Mouse (Mus musculus) erythroid progenitor cell, adult 5-6 weeks (primary cell): ENCODE results near the gene Zdhhc18. TPM values are rescaled to one million over a fixed set of nuclear protein-coding genes. Genes with fewer than 3 reads are reported as not detected.

Experiments
- ATAC-seq: replicated peaks from 2 replicates; pipeline ENCODE4 v1.8.0; 2016; ENCODE audit warnings: moderate number of reproducible peaks, mild to moderate bottlenecking, moderate TSS enrichment, inconsistent platforms; ENCODE audit not compliant: poor library complexity, low FRiP score, severe bottlenecking
- total RNA-seq, 2 experiments: library from RNA; stranded (forward) in 1 of 2; stranded (reverse) in 1 of 2; fragments of 150-400 nt in 1 of 2; fragments of 186-747, 209-891 nt in 1 of 2; gene quantifications; 2 replicates each; pipeline versions ENCODE4 v1.2.3 to v1.2.4; 2015 to 2017; ENCODE audit warnings: low replicate concordance in 2 of 2

The Zdhhc18 gene
- 8.3 and 19.3 TPM in 2 replicates for total RNA-seq (2015; ENCODE audit: low replicate concordance)
- total RNA-seq (2017; ENCODE audit: low replicate concordance): 3.9 and 11.2 TPM in 2 replicates

GRCm38 (mm10) chr4:133649989-133650699 is at the start of gene Zdhhc18:
TSS of gene Zdhhc18 (minus strand) at chr4:133650154.
- ATAC-seq: peak; percentile 96

GRCm38 (mm10) chr4:133695363-133695762 is 45.4 kb upstream of the Zdhhc18 start:
- ATAC-seq: no peak

GRCm38 (mm10) chr4:133690252-133690651 is 40.3 kb upstream of the Zdhhc18 start:
- ATAC-seq: no peak

GRCm38 (mm10) chr4:133688417-133689067 is 38.6 kb upstream of the Zdhhc18 start:
- ATAC-seq: no peak

GRCm38 (mm10) chr4:133687126-133687525 is 37.2 kb upstream of the Zdhhc18 start:
- no peak for ATAC-seq

- no peak for ATAC-seq
Observed at GRCm38 (mm10) chr4:133686512-133686911, 36.6 kb upstream of the Zdhhc18 start.

- no peak for ATAC-seq
Observed at GRCm38 (mm10) chr4:133680206-133680786, 30.3 kb upstream of the Zdhhc18 start.

- no peak for ATAC-seq
Observed at GRCm38 (mm10) chr4:133679629-133680028, 29.7 kb upstream of the Zdhhc18 start.

GRCm38 (mm10) chr4:133677266-133677665 is 27.3 kb upstream of the Zdhhc18 start:
- ATAC-seq: no peak

- ATAC-seq: no peak
Observed at GRCm38 (mm10) chr4:133676189-133676588, 26.2 kb upstream of the Zdhhc18 start.

- no peak for ATAC-seq
Observed at GRCm38 (mm10) chr4:133675594-133676016, 25.7 kb upstream of the Zdhhc18 start.

- no peak for ATAC-seq
Observed at GRCm38 (mm10) chr4:133674331-133674695, 24.4 kb upstream of the Zdhhc18 start.

GRCm38 (mm10) chr4:133673666-133674330 is 23.8 kb upstream of the Zdhhc18 start:
- no peak for ATAC-seq

GRCm38 (mm10) chr4:133672845-133673647 is 23.1 kb upstream of the Zdhhc18 start:
- ATAC-seq: no peak

GRCm38 (mm10) chr4:133671881-133672844 is 22.2 kb upstream of the Zdhhc18 start, which contains the start of gene Pigv:
TSS of gene Pigv (minus strand) at chr4:133672647.
- ATAC-seq: peak; percentile 80

- peak; percentile 63 for ATAC-seq
Observed at GRCm38 (mm10) chr4:133671184-133671880, 21.4 kb upstream of the Zdhhc18 start.

GRCm38 (mm10) chr4:133669652-133670210 is 19.8 kb upstream of the Zdhhc18 start:
- ATAC-seq: no peak
